Mouse (Mus musculus) inflammation-experienced regulatory T-cells, adult 6 months (primary cell): ENCODE measurements around the gene Dok1. TPM values are rescaled to one million over a fixed set of nuclear protein-coding genes. Genes with fewer than 3 reads are reported as not detected.

Source experiments
- polyA plus RNA-seq, 3 experiments: library from polyadenylated mRNA; unstranded; fragments of 100-300 nt; shearing (Covaris generic); gene quantifications; one replicate each; pipeline ENCODE4 v1.2.1; 2017

The Dok1 gene
- polyA plus RNA-seq, 3 experiments from 2014 or later, result 23.6 to 36.1 (median 30.4) TPM

Other genes starting within 250 kb of the Dok1 start
- 1 to 10 TPM; 2.4 to 3.6 (median 3.1) TPM for gene Sema4f, start 93.7 kb downstream of the Dok1 start, polyA plus RNA-seq
- 1 to 10 TPM in 1 of 3 experiments, under 1 TPM in 1, not detected in 1; 0.17 to 1.8 TPM for gene M1ap, start 86.6 kb downstream of the Dok1 start, polyA plus RNA-seq
- gene Loxl3, start 702 bp upstream of the Dok1 start, polyA plus RNA-seq, result not detected
- gene Aup1, start 21.1 kb upstream of the Dok1 start, polyA plus RNA-seq, result 100 to 1,000 TPM; 423 to 474 (median 448) TPM
- 10 to 100 TPM; 23.5 to 29.2 (median 28.4) TPM for gene Htra2, start 21.8 kb upstream of the Dok1 start, polyA plus RNA-seq
- gene Dqx1, start 24.4 kb upstream of the Dok1 start, polyA plus RNA-seq, result 1 to 10 TPM; 2.1 to 2.7 (median 2.7) TPM
- gene Tlx2, start 36.8 kb upstream of the Dok1 start, polyA plus RNA-seq, result not detected
- 10 to 100 TPM; 37.0 to 49.3 (median 49.1) TPM for gene Pcgf1, start 44.4 kb upstream of the Dok1 start, polyA plus RNA-seq
- not detected for gene Lbx2, start 52.9 kb upstream of the Dok1 start, polyA plus RNA-seq
- gene Ccdc142, start 68.1 kb upstream of the Dok1 start, polyA plus RNA-seq, result 1 to 10 TPM in 1 of 3 experiments, under 1 TPM in 1, not detected in 1; 0.79 to 3.2 TPM
- 1 to 10 TPM in 2 of 3 experiments, under 1 TPM in 1; 0.82 to 1.1 (median 1.1) TPM for gene Gm42688, start 68.1 kb upstream of the Dok1 start, polyA plus RNA-seq
- gene Mrpl53, start 75.6 kb upstream of the Dok1 start, polyA plus RNA-seq, result 10 to 100 TPM; 60.0 to 78.3 (median 66.2) TPM
- 10 to 100 TPM in 2 of 3 experiments, 1 to 10 TPM in 1; 7.7 to 13.3 (median 12.9) TPM for gene Mogs, start 82.0 kb upstream of the Dok1 start, polyA plus RNA-seq
- gene Wbp1, start 88.1 kb upstream of the Dok1 start, polyA plus RNA-seq, result 10 to 100 TPM; 25.1 to 28.9 (median 28.3) TPM
- gene Ino80b, start 92.0 kb upstream of the Dok1 start, polyA plus RNA-seq, result 1 to 10 TPM in 2 of 3 experiments, not detected in 1; 1.0 to 2.8 TPM
- 1 to 10 TPM in 1 of 3 experiments, not detected in 2; 3.7 TPM for gene Rtkn, start 102.0 kb upstream of the Dok1 start, polyA plus RNA-seq
- under 1 TPM in 2 of 3 experiments, not detected in 1; 0.19 to 0.48 TPM for gene Wdr54, start 122.9 kb upstream of the Dok1 start, polyA plus RNA-seq
- not detected for gene 1700003E16Rik, start 122.9 kb upstream of the Dok1 start, polyA plus RNA-seq
- gene Dctn1, start 132.4 kb upstream of the Dok1 start, polyA plus RNA-seq, result 10 to 100 TPM; 15.5 to 21.0 (median 16.1) TPM
- gene Slc4a5, start 186.4 kb upstream of the Dok1 start, polyA plus RNA-seq, result under 1 TPM in 2 of 3 experiments, not detected in 1; 0.49 to 0.59 TPM